Mouse (Mus musculus): ENCODE measurements around the gene Taar8c.
"Not testable (repeated sequence)": the region's sequence is repeated elsewhere in the genome, so short reads cannot be mapped to it uniquely, and the experiment has no call there.

The Taar8c gene

DNA sequence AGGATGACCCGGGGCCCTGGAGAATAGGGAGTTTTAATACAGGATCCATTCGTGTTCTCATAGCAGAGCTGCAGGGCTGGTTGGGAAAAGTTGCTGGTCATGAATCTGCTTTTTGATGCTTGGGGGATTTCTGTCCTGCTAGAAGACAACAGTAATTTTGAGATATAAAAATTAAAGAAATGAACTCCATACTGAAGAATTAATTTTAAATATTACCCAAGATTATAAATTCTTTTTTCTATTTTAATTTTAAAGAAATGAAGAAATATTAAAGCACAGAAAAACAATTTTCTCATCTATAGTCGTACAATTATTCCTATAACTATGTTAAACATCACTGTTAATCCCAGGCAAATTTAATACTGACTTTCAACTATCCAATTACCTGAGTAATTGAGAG, at the start of gene Taar8c:
TSS of gene Taar8c (minus strand) at position 101 of the 400 bp plus-strand sequence.
- DNase-seq, result not testable (repeated sequence)

DNA sequence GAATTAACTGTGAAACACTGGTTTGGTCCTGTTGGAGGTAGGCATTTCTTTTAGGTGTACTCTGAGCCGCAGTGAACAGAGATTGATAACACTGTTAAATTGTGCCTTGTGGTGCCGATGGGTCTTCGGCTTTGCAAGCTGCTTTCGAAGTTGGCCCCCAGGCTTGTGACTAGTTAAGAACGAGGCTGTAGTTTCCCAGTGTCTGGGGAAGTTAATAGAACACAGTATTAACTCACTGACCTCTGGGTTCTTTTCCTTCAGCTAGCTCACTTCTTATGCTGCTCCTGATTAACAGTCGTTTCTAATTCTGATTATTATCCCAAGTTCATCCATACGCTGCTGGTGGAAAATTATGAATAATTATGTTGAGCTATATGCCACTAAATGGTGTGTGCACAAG, 48.4 kb upstream of the Taar8c start:
- DNase-seq, result no peak

DNA sequence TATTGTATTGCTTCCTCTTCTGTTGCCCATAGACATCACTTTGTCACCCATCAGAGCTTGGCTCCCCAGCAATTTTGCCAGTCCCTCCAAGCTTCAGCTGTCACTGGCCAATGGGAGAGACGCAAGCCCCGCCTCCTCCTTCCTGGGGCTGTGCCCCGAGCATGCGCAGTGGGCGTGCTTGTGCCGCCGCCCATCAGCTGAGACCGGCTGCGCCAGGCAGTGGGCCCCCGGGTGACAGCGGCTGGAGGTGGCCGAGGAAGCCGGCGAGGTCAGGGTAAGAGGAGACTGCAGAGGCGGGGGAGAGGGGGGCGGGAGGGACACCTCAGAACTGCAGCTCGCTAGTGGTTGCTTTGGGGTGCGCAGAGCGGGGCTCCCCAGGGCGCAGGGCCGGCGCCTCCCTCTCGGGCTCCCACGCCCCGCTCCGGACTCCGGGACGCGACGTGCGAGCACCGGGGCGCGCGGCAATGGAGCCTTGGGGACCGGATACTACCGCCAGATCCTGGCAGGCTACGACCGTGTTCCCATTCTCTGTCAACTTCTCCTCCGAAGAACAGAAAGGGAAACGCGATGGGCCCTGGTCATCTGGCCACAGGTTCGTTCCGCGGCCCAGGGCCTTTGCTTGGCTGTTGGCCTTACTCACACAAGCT, 47.5 kb upstream of the Taar8c start, which contains the start of gene Stx7:
TSS of gene Stx7 (plus strand) at position 168 of the 647 bp plus-strand sequence.
- peak; percentile 94 to 97 for DNase-seq

DNA sequence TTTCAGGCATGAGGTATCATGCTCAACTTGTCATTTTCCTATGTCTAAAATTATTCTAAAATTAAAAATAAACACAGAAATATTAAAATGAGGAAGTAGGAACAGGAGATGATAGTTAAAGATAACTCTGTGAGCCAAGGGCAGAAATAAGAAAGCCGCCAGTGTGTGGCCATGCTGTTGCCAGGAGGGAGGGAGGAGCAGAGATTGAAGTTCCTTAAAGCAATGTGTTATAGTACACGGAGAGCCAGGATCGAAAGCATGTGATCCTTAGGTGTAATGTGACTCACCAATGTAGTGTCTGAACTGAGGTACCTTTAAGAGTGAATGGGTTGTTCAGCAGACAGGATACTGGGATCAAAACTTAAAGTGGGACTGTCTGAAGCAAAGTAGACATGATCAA, 41.0 kb upstream of the Taar8c start:
- DNase-seq, result no peak

DNA sequence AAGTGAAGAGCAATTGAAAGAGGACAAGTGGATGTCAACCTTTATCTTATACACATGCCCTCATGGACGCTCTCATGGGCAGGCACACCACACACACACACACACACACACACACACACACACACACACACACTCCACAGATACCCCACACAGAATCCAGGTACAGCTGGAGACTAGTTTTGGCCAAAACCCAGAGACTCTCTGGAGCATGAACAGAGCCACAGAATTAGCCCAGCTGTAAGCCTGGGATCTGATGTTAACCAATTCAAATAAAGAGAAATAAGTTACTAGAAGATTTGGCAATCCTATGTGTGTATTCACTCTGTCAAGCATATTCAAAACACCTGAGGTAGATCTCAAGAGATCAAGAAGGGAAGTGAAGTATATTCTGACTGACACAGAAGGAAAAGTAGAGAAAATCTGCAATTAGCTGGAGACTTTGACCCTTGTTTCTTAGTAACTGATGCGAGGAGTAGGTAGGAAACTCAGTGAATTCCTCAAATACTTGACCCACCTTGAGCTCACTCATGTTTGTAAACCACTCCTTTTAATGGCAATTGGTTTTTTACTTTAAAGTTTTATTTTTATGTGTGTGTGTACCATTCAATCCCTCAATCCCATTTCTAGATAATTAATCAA, 37.0 kb upstream of the Taar8c start:
- no peak for DNase-seq

- DNase-seq, result no peak
Observed at GRCm38 (mm10) chr10:24134071-24134645, 32.4 kb upstream of the Taar8c start.

GRCm38 (mm10) chr10:24133132-24133531, 31.4 kb upstream of the Taar8c start:
- DNase-seq, result no peak

- no peak for DNase-seq
Observed at GRCm38 (mm10) chr10:24132273-24132672, 30.6 kb upstream of the Taar8c start.

GRCm38 (mm10) chr10:24131451-24132262, 29.9 kb upstream of the Taar8c start:
- peak; percentile 78 to 87 for DNase-seq

DNA sequence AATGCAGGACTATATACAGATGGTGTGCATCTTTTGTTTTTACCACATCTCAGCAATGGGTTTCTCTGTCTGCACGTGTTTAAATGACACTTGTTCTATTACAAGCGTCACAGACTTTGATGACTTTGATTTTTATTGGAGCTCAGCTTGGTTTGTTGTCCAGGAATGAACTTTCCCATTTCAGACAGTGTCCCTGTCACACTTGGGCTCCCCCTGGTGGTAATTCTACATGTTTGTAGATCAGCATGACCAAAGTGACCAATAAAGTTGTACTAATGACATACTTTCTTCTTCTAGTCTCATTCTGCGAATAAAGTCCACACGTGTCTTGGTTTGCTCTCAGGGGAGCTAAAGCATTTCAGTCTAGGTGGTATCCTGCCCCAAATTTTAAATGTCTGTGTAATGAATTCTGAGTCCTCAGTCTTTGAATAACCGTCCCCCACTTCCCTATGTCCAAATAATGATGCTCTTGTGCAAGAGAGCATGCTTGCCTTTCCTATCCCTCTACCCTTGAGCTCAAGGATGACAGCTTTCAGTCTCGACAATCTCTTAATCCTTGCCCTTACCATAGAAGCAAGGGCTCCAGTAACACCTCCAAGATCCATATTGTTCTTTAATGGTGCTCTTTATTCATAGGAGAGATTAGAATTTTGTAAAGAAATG, 9.5 kb upstream of the Taar8c start:
- peak; percentile 80 to 91 for DNase-seq

DNA sequence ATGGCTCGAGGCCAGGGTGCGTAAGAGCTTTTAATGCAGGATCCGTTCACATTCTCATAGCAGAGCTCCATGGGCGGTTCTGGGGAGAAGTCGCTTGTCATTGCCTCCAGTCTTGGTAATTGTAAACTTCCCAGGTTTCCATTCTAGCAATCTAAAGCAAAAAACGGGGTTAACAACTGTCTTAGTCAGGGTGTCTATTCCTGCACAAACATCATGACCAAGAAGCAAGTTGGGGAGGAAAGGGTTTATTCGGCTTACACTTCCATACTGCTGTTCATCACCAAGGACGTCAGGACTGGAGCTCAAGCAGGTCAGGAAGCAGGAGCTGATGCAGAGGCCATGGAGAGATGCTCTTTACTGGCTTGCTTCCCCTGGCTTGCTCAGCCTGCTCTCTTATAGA, 7.7 kb upstream of the Taar8c start, which contains the start of gene Taar9:
TSS of gene Taar9 (minus strand) at position 101 of the 400 bp plus-strand sequence.
- not testable (repeated sequence) for DNase-seq

GRCm38 (mm10) chr10:24108236-24108635, 6.5 kb upstream of the Taar8c start:
- DNase-seq, result no peak

DNA sequence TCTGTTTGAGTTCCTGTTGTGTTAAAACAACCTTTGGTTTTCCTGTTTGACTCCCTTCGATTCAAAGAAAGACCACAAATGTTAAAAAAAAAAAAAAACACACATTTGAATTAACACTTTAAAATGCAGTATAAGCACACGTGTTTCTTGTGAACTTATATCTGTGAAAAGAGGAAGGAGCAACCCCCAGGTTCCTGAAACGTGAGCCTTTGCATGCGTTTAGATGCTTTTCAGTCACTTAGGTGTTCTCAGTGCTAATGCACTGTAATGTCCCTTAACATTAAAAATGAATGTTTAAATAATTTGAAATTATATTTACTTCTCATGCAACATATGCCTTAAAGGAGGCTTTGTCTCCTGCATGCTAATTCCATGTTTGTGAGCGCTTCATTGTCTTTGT, 6.0 kb upstream of the Taar8c start:
- no peak for DNase-seq

DNA sequence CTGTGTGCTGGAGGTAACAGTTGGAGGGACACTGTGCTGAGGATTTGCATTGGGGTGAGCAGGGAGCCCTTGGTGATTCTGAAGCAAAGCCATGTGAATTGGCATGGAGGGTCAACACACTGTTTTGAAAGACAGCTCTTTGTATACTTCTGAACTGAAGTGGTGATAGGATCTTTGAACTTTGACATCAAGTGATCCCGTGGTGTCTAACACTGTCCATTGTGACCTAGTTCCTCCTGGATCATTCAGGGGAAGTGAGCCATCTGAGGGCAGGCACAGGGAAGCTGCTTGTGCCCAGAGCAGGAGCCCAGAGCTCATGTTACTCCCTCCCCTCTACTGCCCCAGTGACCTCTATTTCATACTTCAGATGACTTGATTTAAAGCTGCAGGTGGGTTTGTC, 1.6 kb upstream of the Taar8c start:
- DNase-seq, result not testable (repeated sequence)

DNA sequence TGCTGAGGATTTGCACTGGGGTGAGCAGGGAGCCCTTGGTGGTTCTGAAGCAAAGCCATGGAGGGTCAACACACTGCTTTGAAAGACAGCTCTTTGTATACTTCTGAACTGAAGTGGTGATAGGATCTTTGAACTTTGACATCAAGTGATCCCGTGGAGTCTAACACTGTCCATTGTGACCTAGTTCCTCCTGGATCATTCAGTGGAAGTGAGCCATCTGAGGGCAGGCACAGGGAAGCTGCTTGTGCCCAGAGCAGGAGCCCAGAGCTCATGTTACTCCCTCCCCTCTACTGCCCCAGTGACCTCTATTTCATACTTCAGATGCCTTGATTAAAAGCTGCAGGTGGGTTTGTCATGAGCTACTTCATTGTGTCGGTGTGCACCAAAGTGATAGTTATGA, 4.7 kb downstream of the Taar8c start:
- not testable (repeated sequence) for DNase-seq

GRCm38 (mm10) chr10:24092194-24092593, 9.5 kb downstream of the Taar8c start, which contains the start of gene Taar8b:
Gene Taar8b (minus strand): TSS chr10:24092294.
- no peak for DNase-seq

GRCm38 (mm10) chr10:24087168-24087567, 14.5 kb downstream of the Taar8c start:
- DNase-seq, result no peak

DNA sequence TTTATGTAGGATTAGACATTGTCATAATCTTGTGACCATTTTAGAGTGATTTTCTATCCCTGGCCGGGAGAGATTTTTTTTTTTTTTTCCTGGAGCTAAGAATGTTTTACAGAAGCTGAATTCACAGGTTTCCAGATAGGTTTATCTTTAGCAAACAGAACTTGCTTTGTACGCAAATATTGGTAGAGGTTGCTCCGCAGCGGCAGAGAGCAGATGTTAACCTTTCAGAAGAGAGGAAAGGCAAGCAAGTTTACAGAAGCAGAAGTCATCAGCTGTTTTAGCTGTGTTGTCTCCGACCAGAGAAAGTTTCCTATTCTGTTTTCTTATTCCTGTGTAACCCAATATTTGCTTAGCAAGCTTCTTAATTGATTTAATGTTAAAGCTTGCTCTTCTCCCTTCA, 15.2 kb downstream of the Taar8c start:
- DNase-seq, result no peak

DNA sequence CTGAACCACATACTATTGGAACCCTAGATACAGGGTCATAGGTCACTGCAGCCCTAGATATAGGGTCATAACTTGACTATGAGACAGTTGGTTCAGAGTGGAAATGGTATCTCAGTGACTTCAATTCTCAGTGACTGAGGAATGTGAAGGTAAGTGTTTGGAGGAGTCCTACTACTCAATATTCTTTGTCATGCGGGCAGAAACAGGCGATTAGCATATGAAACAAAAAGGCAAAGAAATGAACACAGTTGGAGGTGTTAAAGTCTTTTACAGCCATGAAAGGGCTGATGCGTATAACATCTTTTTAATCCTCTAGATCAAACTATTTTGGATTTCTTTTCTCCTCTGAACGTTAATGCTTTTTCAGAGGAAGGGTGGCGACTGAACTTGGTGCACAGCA, 15.8 kb downstream of the Taar8c start:
- no peak for DNase-seq

DNA sequence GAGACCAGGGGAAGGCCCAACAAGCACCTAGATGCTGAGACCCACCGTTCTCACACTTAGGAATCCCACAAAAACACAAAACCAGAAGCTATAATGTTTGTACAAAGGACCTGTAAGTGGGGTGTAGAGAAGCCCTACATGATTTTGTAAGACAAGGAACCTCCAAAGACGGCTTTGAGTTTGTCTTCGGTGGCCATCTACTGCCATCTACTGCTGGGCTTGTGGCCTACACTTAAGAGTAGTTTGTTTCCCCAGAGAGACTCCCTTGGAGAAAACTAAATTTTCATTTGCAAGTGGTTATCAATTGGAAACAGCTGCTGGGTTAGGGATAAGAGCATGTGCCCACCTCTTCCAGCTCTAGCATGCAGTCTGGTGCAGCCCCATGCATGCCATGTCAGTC, 21.5 kb downstream of the Taar8c start:
- DNase-seq, result peak; percentile 65 to 66

GRCm38 (mm10) chr10:24076200-24076599, 25.5 kb downstream of the Taar8c start, which contains the start of gene Taar8a:
Gene Taar8a (plus strand): TSS chr10:24076500.
- not testable (repeated sequence) for DNase-seq

- not testable (repeated sequence) for DNase-seq
Observed at GRCm38 (mm10) chr10:24074751-24075150, 27.0 kb downstream of the Taar8c start.

Data from cerebellum, postnatal 10 days (tissue).